Mouse (Mus musculus) kidney, adult 18-20 months (tissue): ENCODE results near the gene Gm5926.
"Not testable (repeated sequence)": the region's sequence is repeated elsewhere in the genome, so short reads cannot be mapped to it uniquely, and the experiment has no call there.

Experiments
- DNase-seq: peaks from one replicate; pipeline ENCODE4 v3.0.0; 2021

Gene Gm5926

GRCm38 (mm10) chrX:32650416-32650815 lies at the start of gene Gm5926:
Gene Gm5926 (plus strand): TSS chrX:32650716.
- DNase-seq = not testable (repeated sequence)

- not testable (repeated sequence) for DNase-seq
Measured at GRCm38 (mm10) chrX:32601008-32601407, 49.5 kb upstream of the Gm5926 start.

GRCm38 (mm10) chrX:32601425-32601824 lies 49.1 kb upstream of the Gm5926 start:
- DNase-seq = not testable (repeated sequence)
